Mouse (Mus musculus): ENCODE data around the gene Snrnp200. TPM values are rescaled to one million over a fixed set of nuclear protein-coding genes. Genes with fewer than 3 reads are reported as not detected.

The Snrnp200 gene
- polyA plus RNA-seq, 1 experiment from 2014 or later: 23.3 TPM

DNA sequence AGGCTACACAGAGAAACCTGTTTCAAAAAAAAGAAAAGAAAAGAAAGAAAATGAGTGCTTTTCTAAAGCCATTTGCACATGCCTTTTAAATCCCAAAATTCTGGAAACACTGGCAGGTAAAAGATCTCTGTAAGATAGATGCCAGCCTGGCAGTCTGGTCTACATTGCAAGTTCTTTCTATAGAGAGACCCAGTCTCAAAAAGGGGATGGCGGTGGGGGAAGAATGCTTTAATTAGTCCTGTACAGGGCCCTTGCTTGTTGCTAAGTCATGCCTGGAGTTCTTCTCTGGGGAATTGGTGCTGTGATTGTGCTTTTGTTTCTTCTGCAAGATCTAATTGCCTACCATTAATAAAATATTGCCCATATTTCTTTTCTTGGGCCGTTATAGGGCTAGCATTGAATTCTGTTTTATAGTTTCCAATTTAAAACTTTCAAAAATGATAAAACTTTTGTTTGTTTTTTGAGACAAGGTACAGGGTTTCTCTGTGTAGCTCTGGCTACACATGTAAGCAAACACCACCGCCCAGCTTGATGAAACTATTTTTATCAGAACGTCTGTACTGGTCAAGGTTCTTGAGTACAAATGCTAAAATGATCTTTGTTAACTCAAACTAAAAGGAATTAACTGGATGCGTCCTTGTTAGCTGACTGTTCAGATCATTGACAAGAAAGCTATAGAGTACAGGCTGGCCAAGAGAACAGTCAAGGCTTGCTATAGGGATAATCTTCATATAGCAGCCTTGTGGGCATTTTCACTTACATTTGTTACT, 67.5 kb downstream of the Snrnp200 start:
- H3K9me3 ChIP-seq (replicated peaks): no peaks in the 10 kb centered on the region
- no peak overlapping the region for H3K4me2 ChIP-seq
- ATAC-seq (ENCODE audit: insufficient read depth): no peak
- no peaks in the 10 kb centered on the region for H3K27me3 ChIP-seq
- no peak overlapping the region for H3K27ac ChIP-seq (replicated peaks)
- WGBS (ENCODE audit: insufficient replicate concordance): 70% methylated on average over 5 of the region's 5 CpGs
- H3K4me3 ChIP-seq (replicated peaks): no peak overlapping the region
- H3K36me3 ChIP-seq (replicated peaks): 0 out of 2 replicates have a peak, but pooled peaks cover 7% of the 10 kb centered on the region
- H3K9ac ChIP-seq: no peak overlapping the region
- H3K4me1 ChIP-seq (replicated peaks): peaks cover 47% of the 10 kb centered on the region

DNA sequence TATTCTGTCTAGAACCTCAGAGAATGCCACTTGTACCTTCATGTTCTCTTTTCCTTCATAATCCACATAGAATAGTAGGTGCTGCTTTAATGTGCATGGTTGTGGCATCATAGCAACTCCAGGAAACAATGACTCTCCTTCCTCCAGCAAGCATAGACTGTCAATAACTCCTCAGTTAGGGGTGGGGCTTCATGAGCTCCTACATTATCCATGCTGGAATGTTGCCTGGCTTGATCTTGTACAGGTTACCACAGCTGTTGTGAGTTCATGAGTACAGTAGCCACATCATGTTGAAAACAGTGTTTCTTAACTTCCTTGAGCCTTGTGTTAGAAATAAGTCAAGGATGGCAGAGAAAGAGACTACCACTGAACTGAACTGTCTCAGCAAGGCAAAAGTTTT, 70.0 kb downstream of the Snrnp200 start:
- ATAC-seq (ENCODE audit: insufficient read depth): no peak

More for the DNA sequence above, 70.0 kb downstream of the Snrnp200 start:
- Histone ChIP-seq H3K9me3 (replicated peaks) (no peaks in the 10 kb centered on the region), H3K4me2 (no peak overlapping the region), H3K27me3 (no peaks in the 10 kb centered on the region), H3K27ac (replicated peaks) (no peak overlapping the region), H3K36me3 (replicated peaks) (no peaks in the 10 kb centered on the region), H3K4me1 (replicated peaks) (peaks cover 33% of the 10 kb centered on the region), H3K4me3 (replicated peaks) (no peak overlapping the region), H3K9ac (no peak overlapping the region)

Other genes starting within 250 kb of the Snrnp200 start
- 3.9 and 4.4 TPM in 2 replicates for gene Ap4e1, start 199.7 kb upstream of the Snrnp200 start, polyA plus RNA-seq (2015; fragmentation: Nextera tagmentation; extraction: Ambion mirVana)
- 51.6 and 56.3 TPM in 2 replicates for gene Blvra, start 137.7 kb upstream of the Snrnp200 start, polyA plus RNA-seq (2015; fragmentation: Nextera tagmentation; extraction: Ambion mirVana)
- 54.9 and 57.2 TPM in 2 replicates for gene Ncaph, start 74.4 kb upstream of the Snrnp200 start, polyA plus RNA-seq (2015; fragmentation: Nextera tagmentation; extraction: Ambion mirVana)
- gene Itpripl1, start 64.9 kb upstream of the Snrnp200 start, polyA plus RNA-seq (2015; fragmentation: Nextera tagmentation; extraction: Ambion mirVana): 23.3 and 24.0 TPM in 2 replicates
- 0.58 and 0.76 TPM in 2 replicates for gene 1810024B03Rik, start 106 bp upstream of the Snrnp200 start, polyA plus RNA-seq (2015; fragmentation: Nextera tagmentation; extraction: Ambion mirVana)
- gene Ciao1, start 39.4 kb downstream of the Snrnp200 start, polyA plus RNA-seq (2015; fragmentation: Nextera tagmentation; extraction: Ambion mirVana): 39.9 and 40.7 TPM in 2 replicates
- gene Tmem127, start 39.5 kb downstream of the Snrnp200 start, polyA plus RNA-seq (2015; fragmentation: Nextera tagmentation; extraction: Ambion mirVana): 12.1 and 12.2 TPM in 2 replicates
- gene Stard7, start 61.8 kb downstream of the Snrnp200 start, polyA plus RNA-seq (2015; fragmentation: Nextera tagmentation; extraction: Ambion mirVana): 37.5 and 40.0 TPM in 2 replicates
- gene Dusp2, start 127.8 kb downstream of the Snrnp200 start, polyA plus RNA-seq (2015; fragmentation: Nextera tagmentation; extraction: Ambion mirVana): 2.6 and 2.9 TPM in 2 replicates
- gene Astl, start 130.3 kb downstream of the Snrnp200 start, polyA plus RNA-seq (2015; fragmentation: Nextera tagmentation; extraction: Ambion mirVana): 0.03 TPM in 1 of 2 replicates, not detected in the other
- gene Adra2b, start 154.8 kb downstream of the Snrnp200 start, polyA plus RNA-seq (2015; fragmentation: Nextera tagmentation; extraction: Ambion mirVana): 21.7 and 24.0 TPM in 2 replicates
- 0.35 and 0.63 TPM in 2 replicates for gene Gpat2, start 216.8 kb downstream of the Snrnp200 start, polyA plus RNA-seq (2015; fragmentation: Nextera tagmentation; extraction: Ambion mirVana)
- 14.0 and 15.4 TPM in 2 replicates for gene Fahd2a, start 236.2 kb downstream of the Snrnp200 start, polyA plus RNA-seq (2015; fragmentation: Nextera tagmentation; extraction: Ambion mirVana)

All from liver, embryonic 15.5 days (tissue).